Mouse (Mus musculus) urinary bladder, postnatal 4 days (tissue): Measurements from ENCODE around the gene Mzf1.

ENCODE experiments used
- DNase-seq, 2 experiments: peaks; one replicate each; pipeline ENCODE4 v3.0.0; 2021 to 2022; ENCODE audit warnings: low spot score in 2 of 2

Mzf1 gene

DNA sequence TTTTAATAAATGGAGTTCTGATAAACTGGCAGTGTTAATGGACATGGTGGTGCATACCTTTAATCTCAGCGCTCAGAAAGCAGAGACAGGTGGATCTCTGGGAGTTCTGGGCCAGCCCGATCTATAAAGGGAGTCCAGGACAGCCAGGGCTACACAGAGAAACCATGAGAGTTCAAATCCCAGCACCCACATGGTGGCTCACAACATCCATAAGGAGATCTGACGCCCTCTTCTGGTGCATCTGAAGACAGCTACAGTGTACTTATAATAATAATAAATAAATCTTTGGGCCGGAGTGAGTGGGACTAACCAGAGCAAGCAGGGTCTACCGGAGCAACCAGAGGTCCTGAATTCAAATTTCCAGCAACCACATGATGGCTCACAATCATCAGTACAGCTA is 51.2 kb downstream of the Mzf1 start:
- no peak for DNase-seq

DNA sequence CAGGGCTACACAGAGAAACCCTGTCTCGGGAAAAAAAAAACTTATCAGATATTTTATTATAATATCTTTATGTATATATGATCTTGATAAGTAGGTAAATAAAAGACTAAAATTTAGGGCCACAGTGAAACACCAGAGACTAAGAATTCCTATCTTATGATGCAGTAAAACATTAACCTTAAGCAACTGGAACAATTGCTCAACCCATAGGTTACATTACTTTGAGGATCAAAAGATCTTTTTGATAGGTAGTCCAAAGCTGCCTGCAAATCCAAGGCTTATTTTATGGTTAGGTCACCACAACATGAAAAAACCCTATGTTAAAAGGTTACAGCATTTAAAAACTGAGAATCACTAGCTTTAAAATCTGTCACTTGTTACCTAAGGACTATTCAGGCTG is 53.0 kb downstream of the Mzf1 start:
- DNase-seq = no peak

DNA sequence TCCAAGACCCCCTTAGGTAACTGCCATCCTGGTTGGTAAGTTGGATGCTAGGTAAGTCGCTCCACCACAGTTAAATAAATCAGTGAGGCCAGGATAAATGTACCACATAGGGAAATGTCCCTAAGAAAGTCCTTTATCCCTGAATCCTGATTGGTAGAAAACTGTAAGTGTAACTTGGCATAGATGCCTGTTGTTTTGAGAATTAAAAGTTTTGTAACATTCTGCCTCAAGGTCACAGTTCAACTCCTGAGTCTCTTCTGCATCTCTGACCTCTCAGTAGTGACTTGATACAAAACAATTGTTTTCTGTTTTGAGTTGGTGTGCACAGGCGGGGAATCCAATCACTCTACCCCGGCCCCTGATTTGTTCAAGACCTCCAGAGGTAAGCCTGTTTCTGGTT is 55.7 kb downstream of the Mzf1 start, which contains the start of gene Trim28:
Trim28 (plus strand) TSS at position 264 of the 400 bp plus-strand sequence.
- DNase-seq = no peak

DNA sequence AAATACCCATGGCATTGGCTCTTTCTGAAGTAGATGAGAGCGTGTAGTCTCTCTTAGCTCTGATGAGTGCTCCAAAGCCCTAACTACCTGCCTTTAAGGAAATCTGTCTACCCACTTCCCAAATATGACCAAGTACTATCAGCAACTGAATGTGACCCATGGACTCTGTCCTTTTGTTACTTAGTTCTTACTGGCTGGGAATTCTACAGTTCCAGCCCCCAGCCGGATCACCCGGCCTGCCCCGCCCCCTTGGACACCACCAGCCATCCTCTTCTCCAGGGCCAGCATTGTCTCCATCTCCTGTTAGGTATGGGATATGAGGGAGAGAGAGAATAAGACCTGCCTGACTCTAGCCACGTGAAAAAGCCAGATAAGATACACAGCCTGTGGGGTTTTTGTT is 56.5 kb downstream of the Mzf1 start, which contains the start of gene Slc27a5:
Slc27a5 (minus strand) TSS at position 140 of the 400 bp plus-strand sequence.
- DNase-seq = no peak

DNA sequence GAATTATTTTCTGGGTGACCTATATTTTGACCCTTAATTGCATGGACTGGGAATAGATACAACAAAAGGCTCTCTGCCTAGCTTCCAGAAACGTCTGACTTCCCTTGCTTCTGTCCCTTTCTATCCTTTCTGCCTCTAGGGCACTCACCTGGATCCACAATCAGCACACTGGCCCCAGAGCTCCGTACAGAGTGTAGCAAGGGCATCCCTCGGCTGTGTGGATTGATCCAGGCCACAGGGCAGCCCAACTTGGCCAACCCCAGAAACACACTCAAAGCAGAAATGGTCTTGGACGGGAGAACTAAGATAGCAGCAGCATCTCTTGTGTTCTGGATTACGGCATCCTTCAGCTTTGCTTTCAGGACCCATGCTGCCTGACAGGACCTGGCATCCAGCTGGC is 57.3 kb downstream of the Mzf1 start:
- DNase-seq = no peak

DNA sequence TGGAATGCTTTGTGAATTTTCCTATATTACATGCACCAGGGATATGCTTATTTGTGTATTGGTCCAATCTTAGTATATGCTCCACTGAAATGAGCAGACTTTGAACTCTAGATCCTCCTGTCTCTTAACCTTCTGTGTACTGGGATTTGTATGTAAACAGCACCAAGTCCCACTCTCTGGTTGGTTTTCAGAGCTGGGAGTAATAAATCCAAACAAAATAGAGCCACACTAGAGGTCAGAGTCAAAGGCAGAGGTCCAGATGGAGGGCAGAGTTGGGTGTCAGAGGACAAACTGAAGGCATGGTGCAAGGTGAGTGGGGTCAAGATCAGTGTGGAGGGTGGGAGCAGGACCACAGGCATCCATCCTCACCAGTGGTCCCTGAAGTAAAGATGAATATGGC is 58.7 kb downstream of the Mzf1 start:
- DNase-seq = no peak

DNA sequence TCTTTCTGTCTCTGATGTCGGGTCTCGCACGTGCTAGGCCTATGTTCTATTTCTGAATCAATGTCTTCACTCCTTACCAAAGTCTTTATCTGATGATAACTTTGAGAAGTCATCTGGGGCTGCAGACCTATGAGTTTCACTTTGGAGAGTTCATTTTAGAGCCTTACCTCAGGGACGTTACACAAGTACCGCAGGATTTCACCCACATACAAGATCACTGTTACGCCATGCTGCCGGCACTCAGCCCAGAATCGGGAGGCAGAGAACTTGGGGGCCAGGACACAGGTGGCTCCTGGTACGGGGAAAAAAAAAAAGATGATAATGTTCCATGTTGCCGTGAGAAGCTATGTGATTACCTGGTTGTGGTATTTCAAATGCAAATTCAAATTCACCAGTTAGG is 61.4 kb downstream of the Mzf1 start:
- no peak for DNase-seq
